Comparison of ENCODE assay signal across 10 mouse cellular contexts in the genomic region with DNA sequence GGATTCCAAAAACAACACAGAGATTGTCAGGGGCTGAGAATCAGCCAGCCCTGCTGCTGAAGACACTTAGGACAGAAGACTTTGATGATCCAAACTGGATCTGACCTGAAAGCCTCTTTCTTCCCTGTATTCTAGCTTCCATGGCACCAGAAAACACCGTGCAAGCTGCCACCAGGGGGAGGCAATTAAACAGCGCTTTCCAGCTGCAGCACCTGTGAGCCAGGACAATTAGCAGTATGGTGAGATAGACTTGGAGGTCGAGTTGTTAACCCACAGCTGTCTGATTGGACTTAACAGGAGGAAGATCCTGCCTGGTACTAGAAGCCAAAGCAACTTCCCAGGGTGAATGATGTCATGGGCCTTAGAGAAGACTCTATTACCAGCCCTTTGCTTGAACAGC. TPM values are rescaled to one million over a fixed set of nuclear protein-coding genes. Genes with fewer than 3 reads are reported as not detected.
DNase-seq lines count a peak whose midpoint lies in the region; ATAC-seq and TF ChIP-seq lines count a peak whose summit lies in the region.
"Had no signal": no experiment of that assay in that cellular context is flagged by ENCODE, and none has a peak within 500 bp of the region (broad histone marks: within the 10 kb centered on the region; RNA-seq: fewer than 3 reads in every experiment).

No protein-coding gene starts in this region.

- H3K27ac ChIP-seq in gastrocnemius, adult 2 months: no peak overlapping the region
- H3K27ac ChIP-seq: heart, embryonic 15.5 days had no signal

- intact Hi-C loops in gastrocnemius, adult 2 months (cut with DNase I): no loop called here
- intact Hi-C loops in gastrocnemius, postnatal 14 days (cut with DNase I; ENCODE audit: low total_unique reads): no loop called here

- TF ChIP-seq CTCF in gastrocnemius, adult 2 months (IDR thresholded peaks at IDR 0.05): peak; percentile 60

- peak; percentile 63 for ATAC-seq in megakaryocyte-erythroid progenitor cell, adult 5-6 weeks (replicated peaks; ENCODE audit: low FRiP score, low TSS enrichment, poor library complexity, severe bottlenecking)

- DNase-seq in gastrocnemius, adult 2 months: peak; percentile 45
- no peak for DNase-seq in gastrocnemius, postnatal 14 days
- peak; percentile 29 for DNase-seq in right cerebral cortex, postnatal 4 days
- no peak for DNase-seq in right cerebral cortex, postnatal 36 days (ENCODE audit: low spot score in 2 of 2)
- peak; percentile 38 for DNase-seq in induced T-regulatory cell, adult 2 months (ENCODE audit: low read depth)
- no peak for DNase-seq in gastrocnemius, postnatal 4 days (ENCODE audit: low spot score in 2 of 2)
- no peak for DNase-seq in layer of hippocampus, adult 8-10 months (ENCODE audit: low spot score in 2 of 2)

- H3K4me3 ChIP-seq in gastrocnemius, adult 2 months: no peak overlapping the region
- H3K4me3 ChIP-seq: heart, embryonic 15.5 days; myocyte had no signal

RNA-seq across cellular contexts. Expression of gene Rab20, which starts 9.4 kb away (rescaled TPM):
- total RNA-seq in gastrocnemius, adult 2 months (2021): 1 to 10 TPM; 1.3 to 2.5 TPM
- total RNA-seq in gastrocnemius, postnatal 14 days (2021): under 1 TPM; 0.53 to 0.69 TPM
- 0.35 TPM in 1 of 2 replicates, not detected in the other for total RNA-seq in megakaryocyte-erythroid progenitor cell, adult 5-6 weeks (2014; fragmentation: Nextera tagmentation)
- total RNA-seq in megakaryocyte-erythroid progenitor cell, adult 5-6 weeks (2017): not detected in 2 replicates
- under 1 TPM; 0.70 to 0.91 TPM for total RNA-seq in gastrocnemius, postnatal 4 days (2021)
- 1 to 10 TPM in 1 of 4 experiments, under 1 TPM in 2, not detected in 1; 0.31 to 2.8 (median 0.90) TPM for total RNA-seq in layer of hippocampus, adult 8-10 months (2022)

RNA-seq across cellular contexts. Expression of gene Naxd, which starts 28.2 kb away (rescaled TPM):
- total RNA-seq in gastrocnemius, adult 2 months (2021): 10 to 100 TPM; 28.1 to 31.2 TPM
- 10 to 100 TPM; 23.4 to 27.3 TPM for total RNA-seq in gastrocnemius, postnatal 14 days (2021)
- total RNA-seq in megakaryocyte-erythroid progenitor cell, adult 5-6 weeks (2014; fragmentation: Nextera tagmentation): 27.5 and 63.2 TPM in 2 replicates
- total RNA-seq in megakaryocyte-erythroid progenitor cell, adult 5-6 weeks (2017): 35.5 and 46.5 TPM in 2 replicates
- total RNA-seq in gastrocnemius, postnatal 4 days (2021): 10 to 100 TPM; 32.2 to 36.5 TPM
- 10 to 100 TPM; 57.5 to 64.5 (median 63.5) TPM for total RNA-seq in layer of hippocampus, adult 8-10 months (2022)

Comparison
In these comparisons a context has a peak if more than half of its experiments do, and no peak if none do; other contexts are left out.
1. DNase-seq: peak in gastrocnemius, adult 2 months (single experiment), right cerebral cortex, postnatal 4 days (single experiment) and induced T-regulatory cell, adult 2 months (single experiment); none in gastrocnemius, postnatal 14 days (single experiment), right cerebral cortex, postnatal 36 days (0 of 2), gastrocnemius, postnatal 4 days (0 of 2) and layer of hippocampus, adult 8-10 months (0 of 2).